Mouse (Mus musculus) effector memory CD4-positive, alpha-beta T cell, adult 5 months (primary cell): Measurements from ENCODE around the gene Prr11. TPM values are rescaled to one million over a fixed set of nuclear protein-coding genes. Genes with fewer than 3 reads are reported as not detected.

ENCODE experiments used
- polyA plus RNA-seq: library from polyadenylated mRNA; unstranded; fragments of 100-300 nt; shearing (Covaris generic); gene quantifications from one replicate; pipeline ENCODE4 v1.2.1, GENCODE M21; 2017

Gene Prr11
- polyA plus RNA-seq = 0.16 TPM

DNA sequence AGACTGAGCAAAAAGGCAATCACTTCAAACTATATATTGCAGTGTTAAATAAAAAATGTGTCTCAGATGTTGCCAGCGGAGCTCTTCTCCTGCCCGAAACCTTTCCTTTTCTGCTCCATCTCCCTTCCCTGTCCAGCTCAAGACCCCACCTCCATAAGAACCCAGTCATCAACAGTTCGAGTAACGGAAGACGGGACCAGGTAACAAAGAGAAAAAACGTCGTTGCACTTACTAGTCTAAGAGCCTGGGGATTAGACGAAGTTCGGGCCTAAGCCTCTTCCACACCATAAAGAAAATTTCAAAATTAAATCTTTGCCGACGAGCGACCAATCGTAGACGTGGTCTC is at the start of gene Prr11:
Gene Prr11, minus strand, starts transcription at position 300 of the 346 bp plus-strand sequence.

DNA sequence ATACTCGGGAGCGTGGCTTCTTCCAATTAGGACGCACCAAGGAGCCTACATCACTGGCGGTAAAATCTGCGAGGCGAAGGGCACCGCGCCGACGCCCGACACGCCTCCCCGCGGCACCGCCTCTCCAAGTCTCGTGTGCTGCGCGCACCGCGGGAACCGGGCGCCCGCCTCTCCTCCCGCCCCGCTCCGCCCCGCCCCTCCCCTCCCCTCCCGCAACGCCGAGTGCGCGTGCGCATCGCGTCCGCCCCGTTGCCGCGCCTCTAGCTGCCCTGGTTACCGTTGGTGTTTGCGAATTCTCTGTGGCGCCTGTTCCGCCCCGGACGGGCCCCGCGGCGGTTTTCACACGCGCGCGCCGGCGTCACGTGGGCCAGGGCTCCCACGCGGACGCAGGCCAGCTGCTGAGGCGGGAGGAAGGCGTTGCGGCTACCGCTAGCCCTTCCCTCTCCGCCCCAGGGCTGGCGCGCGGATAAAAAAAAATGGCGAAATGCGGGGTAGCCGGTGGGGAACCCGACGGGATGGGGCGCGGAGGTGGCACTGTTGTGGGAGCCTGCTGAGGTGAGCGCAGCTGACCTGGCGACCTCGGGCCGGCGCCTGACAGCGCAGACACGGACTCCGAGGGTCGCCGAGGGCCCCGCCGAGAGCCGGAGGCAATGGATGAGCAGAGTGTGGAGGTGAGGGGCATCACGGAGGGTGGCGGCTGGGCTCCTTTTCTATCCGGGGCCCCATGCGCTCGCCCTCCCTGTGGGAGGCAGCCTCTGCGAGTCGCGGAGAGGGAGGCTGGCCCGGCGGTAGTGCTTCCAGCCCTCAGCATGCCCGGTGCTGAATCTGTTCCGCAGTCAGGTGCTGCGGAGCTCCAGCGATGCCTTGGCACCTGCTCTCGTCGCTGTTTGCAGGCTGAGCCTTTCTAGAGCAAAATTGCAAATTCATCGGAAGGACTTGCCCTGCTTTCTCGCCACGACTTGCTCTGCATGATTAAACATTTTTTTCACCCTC is 18.6 kb upstream of the Prr11 start, which contains the start of gene Trim37:
Gene Trim37, plus strand, starts transcription at position 254 of the 993 bp plus-strand sequence.

GRCm38 (mm10) chr11:87108755-87109518 is 429 bp upstream of the Prr11 start, which contains the start of gene Ska2:
Ska2 (plus strand) TSS chr11:87109234.

DNA sequence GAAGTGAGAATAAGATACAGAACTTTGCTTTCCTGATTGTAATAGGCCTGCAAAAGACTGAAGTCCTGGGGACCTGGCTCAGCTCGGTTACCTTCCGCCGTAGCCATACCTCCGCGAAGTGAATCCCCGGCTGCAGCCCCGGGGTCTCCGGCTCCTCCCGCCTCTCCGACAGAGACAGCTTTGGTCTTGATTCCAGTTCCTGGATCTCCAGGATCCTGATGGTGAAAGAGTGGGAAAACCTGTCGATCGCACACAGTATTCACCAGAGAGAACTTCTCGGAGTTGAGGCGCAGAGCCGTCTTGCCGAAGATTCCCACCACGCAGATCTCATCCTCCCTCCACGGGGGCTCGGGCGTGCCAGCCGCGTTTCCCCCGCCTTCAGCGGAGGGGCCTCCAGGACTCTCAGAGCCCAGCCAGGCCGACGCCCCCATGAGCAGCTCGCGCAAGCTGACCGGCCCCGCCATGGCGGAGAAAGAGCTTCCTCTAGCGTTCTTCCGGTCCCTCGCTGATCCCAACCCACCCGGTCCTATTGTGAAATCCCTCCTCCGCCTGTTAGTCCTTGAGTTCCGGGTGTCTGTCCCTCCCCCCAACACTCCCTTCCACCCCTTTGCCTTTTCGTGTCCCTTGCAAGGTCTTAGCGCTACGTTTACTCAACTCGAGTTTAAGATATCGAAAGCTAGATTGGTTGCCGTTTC is 22.1 kb downstream of the Prr11 start, which contains the start of gene Smg8:
Gene Smg8, minus strand, starts transcription at position 485 of the 695 bp plus-strand sequence.

DNA sequence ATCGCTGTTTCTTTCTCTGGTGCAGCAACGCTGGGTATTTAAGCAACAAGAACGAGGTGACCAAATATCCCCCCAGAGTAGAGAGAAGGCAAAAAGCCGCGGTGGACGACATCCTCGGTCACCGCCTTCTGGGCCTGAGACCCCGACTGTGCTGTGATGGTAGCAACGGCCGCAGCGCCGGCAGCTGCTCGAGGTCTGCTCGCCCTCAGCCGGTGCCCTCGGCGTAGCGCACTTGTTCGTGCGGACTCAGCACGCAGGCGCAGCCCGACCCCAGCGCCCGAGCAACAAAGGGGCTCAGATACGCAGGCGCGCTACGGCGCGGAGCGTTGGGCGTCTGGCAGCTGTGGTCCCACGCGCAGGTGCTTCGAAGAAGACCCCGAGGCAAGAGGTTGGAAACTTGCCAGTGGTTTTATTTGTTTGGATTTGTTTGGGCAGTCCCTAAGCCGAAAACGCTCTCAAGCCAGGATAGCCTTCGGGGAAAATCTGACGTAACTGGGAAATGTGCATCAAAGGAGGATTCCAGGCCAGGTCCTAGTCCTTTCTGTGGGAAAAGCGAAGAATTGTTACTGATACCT is 34.6 kb downstream of the Prr11 start, which contains the start of gene Gdpd1:
Gene Gdpd1, minus strand, starts transcription at position 197 of the 575 bp plus-strand sequence.

Other genes starting within 250 kb of the Prr11 start
- 2.0 TPM for gene Ypel2, start 115.0 kb downstream of the Prr11 start, polyA plus RNA-seq
- 0.47 TPM for gene Gdpd1, start 34.6 kb downstream of the Prr11 start, polyA plus RNA-seq
- 13.5 TPM for gene Smg8, start 21.9 kb downstream of the Prr11 start, polyA plus RNA-seq
- 3.4 TPM for gene Ska2, start 526 bp upstream of the Prr11 start, polyA plus RNA-seq
- gene Trim37, start 18.4 kb upstream of the Prr11 start, polyA plus RNA-seq = 13.2 TPM